Mouse (Mus musculus) kidney, adult 2 months (tissue): ENCODE data around the gene Dbx1. TPM values are rescaled to one million over a fixed set of nuclear protein-coding genes. Genes with fewer than 3 reads are reported as not detected.

Experiments
- DNase-seq: peaks from one replicate; pipeline ENCODE4 v3.0.0; 2021
- H3K27ac ChIP-seq: fragments of 200-500 bp; 2 replicates; pipeline ENCODE4 v1.5.1; 2012; ENCODE audit warnings: low read depth, low read length, control low read depth, inconsistent platforms; ENCODE audit not compliant: insufficient read depth
- H3K27me3 ChIP-seq: fragments of 200-500 bp; replicated peaks from 2 replicates; pipeline ENCODE4 v1.6.1; 2012; ENCODE audit warnings: mild to moderate bottlenecking, moderate library complexity, low read length, inconsistent platforms; ENCODE audit not compliant: control insufficient read depth, insufficient read depth
- H3K36me3 ChIP-seq: fragments of 200-500 bp; 2 replicates; pipeline ENCODE4 v1.6.1; 2012; ENCODE audit warnings: mild to moderate bottlenecking, moderate library complexity, low read length, inconsistent platforms; ENCODE audit not compliant: control insufficient read depth, insufficient read depth
- H3K4me1 ChIP-seq: fragments of 200-500 bp; 2 replicates; pipeline ENCODE4 v1.6.1; 2011; ENCODE audit warnings: low read length; ENCODE audit not compliant: control insufficient read depth, insufficient read depth
- H3K4me3 ChIP-seq: fragments of 200-500 bp; 2 replicates; pipeline ENCODE4 v1.5.1; 2011; ENCODE audit warnings: mild to moderate bottlenecking, low read depth, low read length, control low read depth; ENCODE audit not compliant: insufficient read depth
- CTCF ChIP-seq: fragments of 200-500 bp; conservative IDR thresholded peaks from 2 replicates; pipeline ENCODE4 v1.5.1; 2011; ENCODE audit warnings: low read depth, mild to moderate bottlenecking, control low read depth, low read length, moderate library complexity, mixed read lengths; ENCODE audit not compliant: insufficient read depth, insufficient read length
- POLR2A ChIP-seq: fragments of 200-500 bp; IDR thresholded peaks from one replicate; pipeline ENCODE4 v1.6.1; 2011; ENCODE audit warnings: low read depth, low read length, control low read depth
- WGBS: fragments of 180-500 bp; shearing (Covaris S2); methylation state at CpG from one replicate; pipeline ENCODE4 v1.1.7; 2018; 5-methylcytosine and 5-hydroxymethylcytosine counted together
- polyA plus RNA-seq: library from polyadenylated mRNA; depleted of rRNA; stranded (reverse); fragments of >200 nt; gene quantifications from 2 replicates; pipeline ENCODE4 v1.2.3, GENCODE M21; 2012; rRNA removed

The Dbx1 gene
- not detected in 2 replicates for polyA plus RNA-seq

GRCm38 (mm10) chr7:49636491-49637115, at the start of gene Dbx1:
Gene Dbx1, minus strand, starts transcription at chr7:49636849.
- no peak within 1 kb of the TSS for H3K4me3 ChIP-seq
- TF ChIP-seq CTCF (no peak), POLR2A (no peak)
- 4% methylated on average over 32 of the region's 33 CpGs for WGBS
- no peaks in the 10 kb centered on the region for H3K36me3 ChIP-seq
- no peaks in the 10 kb centered on the region for H3K4me1 ChIP-seq
- DNase-seq: no peak
- H3K27ac ChIP-seq: no peak within 1 kb of the TSS
- peaks cover 21% of the 10 kb centered on the region for H3K27me3 ChIP-seq

GRCm38 (mm10) chr7:49678826-49679377, 42.3 kb upstream of the Dbx1 start:
- Histone ChIP-seq H3K4me1 (no peaks in the 10 kb centered on the region), H3K4me3 (no peak overlapping the region), H3K27ac (no peak overlapping the region), H3K27me3 (peaks cover 1% of the 10 kb centered on the region; the same call in 1 of the 2 replicates), H3K36me3 (no peaks in the 10 kb centered on the region)
- 11% methylated on average over 9 of the region's 9 CpGs for WGBS
- no peak for TF ChIP-seq POLR2A
- TF ChIP-seq CTCF: no peak
- no peak for DNase-seq

- TF ChIP-seq CTCF (no peak), POLR2A (no peak)
- no peak overlapping the region for H3K4me3 ChIP-seq
- H3K27me3 ChIP-seq: peaks cover 1% of the 10 kb centered on the region; the same call in 1 of the 2 replicates
- no peak overlapping the region for H3K27ac ChIP-seq
- DNase-seq: no peak
- H3K36me3 ChIP-seq: no peaks in the 10 kb centered on the region
- no peaks in the 10 kb centered on the region for H3K4me1 ChIP-seq
- 6% methylated on average over 22 of the region's 22 CpGs for WGBS
Measured at GRCm38 (mm10) chr7:49678100-49678825, 41.6 kb upstream of the Dbx1 start.

GRCm38 (mm10) chr7:49677166-49677565, 40.5 kb upstream of the Dbx1 start:
- 2% methylated on average over 9 of the region's 9 CpGs for WGBS
- peaks cover 1% of the 10 kb centered on the region; the same call in 1 of the 2 replicates for H3K27me3 ChIP-seq
- DNase-seq: no peak

GRCm38 (mm10) chr7:49676627-49677026, 40.0 kb upstream of the Dbx1 start:
- H3K36me3 ChIP-seq: no peaks in the 10 kb centered on the region
- no peak overlapping the region for H3K27ac ChIP-seq
- no peaks in the 10 kb centered on the region for H3K4me1 ChIP-seq
- TF ChIP-seq CTCF (no peak), POLR2A (no peak)
- 16% methylated on average over 5 of the region's 5 CpGs for WGBS
- H3K4me3 ChIP-seq: no peak overlapping the region
- no peak for DNase-seq
- H3K27me3 ChIP-seq: peaks cover 1% of the 10 kb centered on the region; the same call in 1 of the 2 replicates

More at GRCm38 (mm10) chr7:49677166-49677565, 40.5 kb upstream of the Dbx1 start:
- Histone ChIP-seq H3K4me3 (no peak overlapping the region), H3K36me3 (no peaks in the 10 kb centered on the region), H3K27ac (no peak overlapping the region), H3K4me1 (no peaks in the 10 kb centered on the region)
- TF ChIP-seq CTCF (no peak), POLR2A (no peak)

GRCm38 (mm10) chr7:49668260-49668857, 31.7 kb upstream of the Dbx1 start:
- H3K27me3 ChIP-seq: no peaks in the 10 kb centered on the region
- no peaks in the 10 kb centered on the region for H3K36me3 ChIP-seq
- no peak overlapping the region for H3K4me3 ChIP-seq
- H3K27ac ChIP-seq: no peak overlapping the region
- DNase-seq: no peak
- H3K4me1 ChIP-seq: no peaks in the 10 kb centered on the region
- WGBS: 90% methylated on average over 13 of the region's 13 CpGs
- no peak for TF ChIP-seq CTCF
- TF ChIP-seq POLR2A: no peak

GRCm38 (mm10) chr7:49663575-49663974, 26.9 kb upstream of the Dbx1 start:
- H3K36me3 ChIP-seq: no peaks in the 10 kb centered on the region
- no peaks in the 10 kb centered on the region for H3K4me1 ChIP-seq
- 83% methylated on average over 3 of the region's 3 CpGs for WGBS
- H3K27me3 ChIP-seq: no peaks in the 10 kb centered on the region; the same call in 1 of the 2 replicates
- no peak for DNase-seq
- no peak for TF ChIP-seq CTCF
- H3K27ac ChIP-seq: no peak overlapping the region
- no peak overlapping the region for H3K4me3 ChIP-seq
